Mouse (Mus musculus): ENCODE data around the gene Stk25. TPM values are rescaled to one million over a fixed set of nuclear protein-coding genes. Genes with fewer than 3 reads are reported as not detected.

Gene Stk25
- polyA plus RNA-seq, 1 experiment from 2014 or later = 297 TPM

GRCm38 (mm10) chr1:93593960-93594359, 64.5 kb downstream of the Stk25 start:
- no peak for ATAC-seq (replicated peaks)
- Histone ChIP-seq H3K27ac (replicated peaks) (no peak overlapping the region), H3K4me1 (no peaks in the 10 kb centered on the region), H3K4me2 (replicated peaks) (no peak overlapping the region), H3K9me3 (no peaks in the 10 kb centered on the region), H3K4me3 (no peak overlapping the region), H3K27me3 (no peaks in the 10 kb centered on the region), H3K36me3 (no peaks in the 10 kb centered on the region), H3K9ac (replicated peaks) (no peak overlapping the region)

- Histone ChIP-seq H3K4me1 (no peaks in the 10 kb centered on the region), H3K9me3 (no peaks in the 10 kb centered on the region), H3K27ac (replicated peaks) (no peak overlapping the region), H3K36me3 (no peaks in the 10 kb centered on the region), H3K4me3 (no peak overlapping the region), H3K27me3 (no peaks in the 10 kb centered on the region), H3K4me2 (replicated peaks) (no peak overlapping the region), H3K9ac (replicated peaks) (no peak overlapping the region)
- no peak for ATAC-seq (replicated peaks)
- 61% methylated on average over 3 of the region's 3 CpGs for WGBS
Measured at GRCm38 (mm10) chr1:93588346-93588745, 70.1 kb downstream of the Stk25 start.

- H3K27me3 ChIP-seq = no peaks in the 10 kb centered on the region
- no peaks in the 10 kb centered on the region for H3K36me3 ChIP-seq
- no peak overlapping the region for H3K9ac ChIP-seq (replicated peaks)
- ATAC-seq (replicated peaks) = no peak
- H3K4me1 ChIP-seq = no peaks in the 10 kb centered on the region
- H3K4me3 ChIP-seq = no peak overlapping the region
- no peaks in the 10 kb centered on the region for H3K9me3 ChIP-seq
- H3K4me2 ChIP-seq (replicated peaks) = no peak overlapping the region
- no peak overlapping the region for H3K27ac ChIP-seq (replicated peaks)
- WGBS = 97% methylated on average over 7 of the region's 7 CpGs
Measured at GRCm38 (mm10) chr1:93581545-93581944, 76.9 kb downstream of the Stk25 start.

GRCm38 (mm10) chr1:93577861-93578260, 80.6 kb downstream of the Stk25 start:
- Histone ChIP-seq H3K9ac (replicated peaks) (no peak overlapping the region), H3K9me3 (no peaks in the 10 kb centered on the region), H3K4me2 (replicated peaks) (no peak overlapping the region), H3K4me1 (no peaks in the 10 kb centered on the region), H3K27ac (replicated peaks) (no peak overlapping the region), H3K4me3 (no peak overlapping the region), H3K27me3 (no peaks in the 10 kb centered on the region), H3K36me3 (no peaks in the 10 kb centered on the region)
- 81% methylated on average over 4 of the region's 4 CpGs for WGBS
- ATAC-seq (replicated peaks) = no peak

- WGBS = 83% methylated on average over 3 of the region's 3 CpGs
Measured at GRCm38 (mm10) chr1:93577066-93577465, 81.4 kb downstream of the Stk25 start.

More at GRCm38 (mm10) chr1:93577066-93577465, 81.4 kb downstream of the Stk25 start:
- H3K9ac ChIP-seq (replicated peaks) = no peak overlapping the region
- no peak overlapping the region for H3K27ac ChIP-seq (replicated peaks)
- H3K4me3 ChIP-seq = no peak overlapping the region
- no peaks in the 10 kb centered on the region for H3K27me3 ChIP-seq
- no peak overlapping the region for H3K4me2 ChIP-seq (replicated peaks)
- no peaks in the 10 kb centered on the region for H3K9me3 ChIP-seq
- ATAC-seq (replicated peaks) = no peak
- H3K36me3 ChIP-seq = no peaks in the 10 kb centered on the region
- H3K4me1 ChIP-seq = no peaks in the 10 kb centered on the region

Other genes with a start within 250 kb of the Stk25 start
- 61.1 and 66.5 TPM in 2 replicates for gene Hdlbp, start 179.8 kb downstream of the Stk25 start, polyA plus RNA-seq (2015; fragmentation: Nextera tagmentation; extraction: Ambion mirVana)
- gene Farp2, start 146.6 kb downstream of the Stk25 start, polyA plus RNA-seq (2015; fragmentation: Nextera tagmentation; extraction: Ambion mirVana) = 3.2 and 4.3 TPM in 2 replicates
- 95.8 and 96.3 TPM in 2 replicates for gene Bok, start 27.0 kb upstream of the Stk25 start, polyA plus RNA-seq (2015; fragmentation: Nextera tagmentation; extraction: Ambion mirVana)
- gene Atg4b, start 92.8 kb upstream of the Stk25 start, polyA plus RNA-seq (2015; fragmentation: Nextera tagmentation; extraction: Ambion mirVana) = 104 and 106 TPM in 2 replicates
- gene Thap4, start 96.2 kb upstream of the Stk25 start, polyA plus RNA-seq (2015; fragmentation: Nextera tagmentation; extraction: Ambion mirVana) = 43.1 and 47.4 TPM in 2 replicates
- 183 and 192 TPM in 2 replicates for gene Dtymk, start 143.3 kb upstream of the Stk25 start, polyA plus RNA-seq (2015; fragmentation: Nextera tagmentation; extraction: Ambion mirVana)
- gene Ing5, start 145.3 kb upstream of the Stk25 start, polyA plus RNA-seq (2015; fragmentation: Nextera tagmentation; extraction: Ambion mirVana) = 10.7 and 11.4 TPM in 2 replicates
- 15.5 and 16.1 TPM in 2 replicates for gene D2hgdh, start 166.2 kb upstream of the Stk25 start, polyA plus RNA-seq (2015; fragmentation: Nextera tagmentation; extraction: Ambion mirVana)
- gene Gal3st2, start 202.6 kb upstream of the Stk25 start, polyA plus RNA-seq (2015; fragmentation: Nextera tagmentation; extraction: Ambion mirVana) = not detected in 2 replicates

All from forebrain, embryonic 15.5 days (tissue).